Mouse (Mus musculus) inflammation-experienced regulatory T-cells, adult 6 months (primary cell): Measurements from ENCODE around the gene Rad50. TPM values are rescaled to one million over a fixed set of nuclear protein-coding genes. Genes with fewer than 3 reads are reported as not detected.
A peak's percentile ranks its signal among the peaks of the same experiment; 100 is the strongest.

Experiments
- ATAC-seq: one replicate; pipeline ENCODE4 v1.8.0; 2017
- polyA plus RNA-seq, 3 experiments: library from polyadenylated mRNA; unstranded; fragments of 100-300 nt; shearing (Covaris generic); gene quantifications; one replicate each; pipeline ENCODE4 v1.2.1; 2017

Rad50 gene
- polyA plus RNA-seq, 3 experiments from 2014 or later: 47.3 to 53.7 (median 48.6) TPM

DNA sequence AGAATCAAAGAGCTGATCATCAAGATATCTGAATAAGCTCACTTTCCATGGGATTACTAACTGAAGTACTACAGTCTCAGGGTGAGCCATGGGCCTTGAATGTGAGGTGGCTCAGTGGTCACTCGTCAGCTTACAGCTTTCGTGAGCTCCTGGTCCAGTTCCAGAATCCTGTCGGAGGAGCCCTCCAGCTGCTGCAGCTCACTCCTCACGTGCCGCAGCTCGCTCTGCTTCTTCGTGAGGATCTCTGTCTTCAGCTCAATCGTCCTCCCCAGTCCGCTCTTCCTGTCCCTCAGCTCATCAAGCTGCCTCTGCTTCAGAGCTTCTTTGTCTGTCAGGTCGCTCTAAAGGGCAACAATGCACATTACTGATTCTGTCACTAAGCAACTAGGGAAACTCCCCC, 15.1 kb downstream of the Rad50 start:
- ATAC-seq: no peak

DNA sequence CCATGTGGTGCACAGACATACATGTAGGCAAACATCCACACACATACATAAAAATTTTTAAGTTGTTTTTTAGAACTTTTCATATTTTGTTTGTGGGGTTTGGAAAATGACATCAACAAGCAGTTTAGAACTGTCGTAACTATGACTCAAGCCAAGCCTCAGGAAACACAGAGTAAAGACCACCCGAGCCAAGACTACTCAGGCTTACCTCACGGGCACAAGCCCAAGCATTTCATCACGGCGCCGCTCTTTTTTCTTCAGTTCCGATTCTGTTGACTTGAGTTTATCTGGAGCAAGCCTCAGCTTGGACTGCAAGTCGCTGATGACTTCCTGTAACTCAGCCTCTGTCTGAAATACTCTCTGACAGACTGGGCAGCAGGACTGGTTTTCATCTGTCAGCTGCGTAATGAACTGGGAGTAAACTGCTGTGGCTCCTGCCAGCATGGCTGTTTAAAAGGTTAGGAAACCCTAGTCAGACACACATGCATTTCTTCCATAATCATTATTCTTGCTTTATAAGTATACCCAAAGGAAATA, 24.1 kb downstream of the Rad50 start:
- no peak for ATAC-seq

DNA sequence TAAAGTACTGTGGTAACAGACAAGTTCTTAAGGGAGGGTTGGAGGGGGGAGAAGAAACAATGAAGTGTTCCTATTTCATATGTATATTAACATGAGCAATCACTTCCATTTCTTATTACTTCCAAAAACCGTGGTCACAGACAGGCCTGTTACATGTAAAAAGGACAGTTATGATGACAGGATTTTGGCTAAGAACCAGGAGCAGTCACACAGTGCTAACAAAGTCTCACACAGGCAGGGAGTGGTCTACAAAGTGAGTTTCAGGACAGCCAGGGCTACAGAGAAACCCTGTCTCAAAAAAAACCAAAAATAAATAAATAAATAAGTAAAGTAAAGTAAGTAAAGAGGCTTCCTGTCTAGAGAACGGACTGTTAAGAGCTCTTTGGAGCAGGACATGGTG, 24.9 kb downstream of the Rad50 start:
- no peak for ATAC-seq

DNA sequence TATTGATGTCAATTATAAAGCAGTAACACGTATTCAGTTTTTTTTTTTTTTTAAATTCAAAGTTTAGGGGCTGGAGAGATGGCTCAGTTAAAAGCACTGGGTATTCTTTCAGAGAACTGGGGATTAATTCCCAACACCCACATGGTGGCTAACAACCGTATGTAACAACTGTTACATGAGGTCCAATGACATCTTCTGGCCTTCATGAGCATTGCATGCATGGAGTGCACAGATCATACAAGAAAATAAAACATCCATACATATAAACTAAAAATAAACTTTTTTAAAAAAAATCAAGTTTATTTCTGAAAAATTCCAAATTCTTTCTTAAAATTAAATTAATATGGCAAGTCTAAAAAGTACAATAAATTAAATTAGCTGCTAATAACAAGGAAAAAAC, 25.4 kb downstream of the Rad50 start:
- ATAC-seq: no peak

DNA sequence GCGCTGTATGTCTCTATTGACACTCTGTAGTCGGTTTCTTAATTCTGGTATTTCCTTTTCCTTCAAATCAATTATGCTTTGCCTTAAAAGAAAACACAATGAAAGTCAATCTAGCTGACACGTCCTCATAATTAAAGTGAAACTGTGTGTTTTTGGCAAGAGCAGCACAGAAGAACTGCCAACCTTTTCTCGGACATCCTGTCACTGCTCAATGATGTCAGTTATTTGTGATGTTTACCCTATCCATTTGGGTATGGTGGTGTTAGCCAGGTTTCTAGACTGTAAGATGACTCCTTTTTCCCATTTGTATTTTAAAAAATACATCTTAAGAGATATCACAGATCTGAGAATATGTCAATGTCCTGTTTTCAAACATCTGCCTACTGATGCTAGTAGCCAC, 27.0 kb downstream of the Rad50 start:
- no peak for ATAC-seq

DNA sequence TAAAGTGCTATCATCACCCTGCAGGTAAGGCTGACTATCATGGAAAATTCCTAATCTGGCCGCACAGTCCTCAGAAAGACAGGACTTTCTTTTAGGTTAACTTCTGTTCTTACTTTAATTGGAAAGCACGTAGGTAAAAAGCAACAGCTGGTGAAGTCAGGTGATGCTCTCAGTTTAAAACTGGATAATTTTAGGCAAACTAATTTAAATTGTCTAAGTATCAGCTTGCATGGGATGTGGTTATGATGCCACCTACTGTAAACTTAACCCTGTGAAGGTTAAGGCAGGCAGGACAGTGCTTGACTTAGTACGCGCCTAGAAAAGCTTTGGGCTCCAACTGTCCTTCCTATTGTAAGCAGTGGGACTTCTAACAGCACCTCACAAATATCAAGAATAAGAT, 35.7 kb downstream of the Rad50 start:
- ATAC-seq: no peak

DNA sequence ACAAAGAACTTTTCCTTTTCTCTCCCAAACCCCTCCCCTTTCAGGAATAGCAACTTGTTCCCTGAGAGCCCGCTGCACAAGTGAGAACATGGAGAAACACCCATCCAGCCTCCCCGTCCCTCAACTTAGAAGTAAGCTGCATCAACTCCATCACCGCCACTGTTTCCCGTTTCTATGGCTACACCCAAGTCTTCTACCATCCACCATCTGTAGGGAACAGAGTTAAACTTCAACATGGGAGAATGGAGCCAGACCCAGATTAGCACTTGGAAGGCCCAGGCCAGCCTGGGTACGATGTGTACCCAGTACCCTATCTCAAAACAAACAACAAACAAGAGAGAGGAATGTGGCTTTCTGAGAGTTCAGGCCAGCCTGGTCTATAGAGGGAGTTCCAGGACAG, 43.0 kb downstream of the Rad50 start:
- ATAC-seq: no peak

DNA sequence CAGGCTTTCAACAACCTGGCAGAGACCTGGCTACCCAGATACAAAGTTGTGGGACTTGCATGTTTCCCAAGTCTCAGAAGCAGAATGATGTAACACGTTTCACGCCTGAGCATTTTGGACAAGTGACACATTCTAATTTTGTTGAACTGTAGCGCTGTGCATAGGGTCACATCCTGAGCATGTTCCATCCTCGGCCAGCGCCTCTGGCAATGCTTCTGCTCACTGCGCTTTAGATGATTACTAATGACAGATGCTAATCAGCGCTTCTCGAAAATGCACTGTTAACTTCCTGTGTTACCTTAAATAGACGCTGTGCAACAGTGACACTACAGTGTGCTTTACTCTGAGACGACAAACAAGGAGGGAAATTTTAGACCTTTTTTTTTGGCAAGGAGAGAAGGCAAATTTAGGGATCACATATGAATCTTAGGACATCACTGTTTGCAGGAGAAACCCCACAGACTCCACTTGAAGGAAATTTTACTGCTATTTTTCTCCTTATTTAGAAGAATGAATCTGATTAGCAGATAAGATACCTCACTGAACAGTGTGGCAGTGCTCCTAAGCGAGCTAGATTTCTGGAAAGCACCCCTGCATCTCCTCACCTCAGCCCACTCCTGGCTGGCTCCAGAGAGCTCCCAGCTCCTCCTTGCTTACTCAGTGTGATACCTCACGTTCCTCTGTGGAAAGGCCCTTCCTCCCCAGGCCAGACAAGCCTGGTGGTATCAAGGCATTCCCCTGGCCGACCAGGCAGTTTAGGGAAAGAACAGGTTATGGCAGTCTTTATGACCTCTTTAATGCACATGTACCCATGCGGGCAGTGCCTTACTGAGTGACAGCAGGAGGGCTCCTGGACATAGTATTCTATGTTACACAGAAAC, 44.1 kb downstream of the Rad50 start:
- peak; percentile 88 for ATAC-seq

DNA sequence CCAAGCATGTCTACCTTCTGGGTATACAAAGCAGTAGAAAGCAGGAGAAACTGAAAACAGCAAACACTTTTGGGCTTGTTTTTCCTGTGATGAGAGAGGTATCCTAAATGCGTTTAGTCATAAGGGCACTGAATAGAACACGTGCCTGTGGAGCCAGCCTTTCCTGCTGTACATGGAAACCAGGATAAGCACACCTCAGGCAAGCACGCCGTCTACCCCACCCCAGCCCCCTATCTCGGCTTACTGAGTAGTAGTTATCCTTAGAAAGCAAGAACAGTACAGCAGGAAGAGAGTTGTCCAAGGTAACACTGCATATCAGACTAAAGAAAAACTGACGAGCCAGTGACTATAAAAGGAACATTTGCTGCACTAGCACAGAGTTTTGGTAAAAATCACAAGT, 49.3 kb downstream of the Rad50 start:
- no peak for ATAC-seq

DNA sequence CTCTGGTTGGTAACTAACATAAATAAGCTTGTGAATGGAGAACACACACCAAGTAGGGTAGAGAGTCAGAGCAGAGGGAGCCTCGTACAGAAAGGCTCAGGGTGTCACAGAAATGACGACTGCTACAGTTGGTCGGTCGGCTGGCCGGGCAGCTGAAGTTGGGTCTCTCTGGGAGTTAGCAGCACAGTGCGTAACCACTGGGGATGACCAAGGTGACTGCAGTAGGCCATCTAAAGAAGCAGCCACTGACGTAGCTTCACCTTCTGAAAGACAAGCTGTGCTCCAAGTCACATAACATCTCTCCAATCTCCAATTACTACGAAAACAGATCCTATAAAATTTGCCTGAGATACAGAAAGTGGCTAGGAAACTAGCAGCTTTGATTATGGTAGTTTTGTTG, 49.7 kb downstream of the Rad50 start:
- ATAC-seq: no peak

DNA sequence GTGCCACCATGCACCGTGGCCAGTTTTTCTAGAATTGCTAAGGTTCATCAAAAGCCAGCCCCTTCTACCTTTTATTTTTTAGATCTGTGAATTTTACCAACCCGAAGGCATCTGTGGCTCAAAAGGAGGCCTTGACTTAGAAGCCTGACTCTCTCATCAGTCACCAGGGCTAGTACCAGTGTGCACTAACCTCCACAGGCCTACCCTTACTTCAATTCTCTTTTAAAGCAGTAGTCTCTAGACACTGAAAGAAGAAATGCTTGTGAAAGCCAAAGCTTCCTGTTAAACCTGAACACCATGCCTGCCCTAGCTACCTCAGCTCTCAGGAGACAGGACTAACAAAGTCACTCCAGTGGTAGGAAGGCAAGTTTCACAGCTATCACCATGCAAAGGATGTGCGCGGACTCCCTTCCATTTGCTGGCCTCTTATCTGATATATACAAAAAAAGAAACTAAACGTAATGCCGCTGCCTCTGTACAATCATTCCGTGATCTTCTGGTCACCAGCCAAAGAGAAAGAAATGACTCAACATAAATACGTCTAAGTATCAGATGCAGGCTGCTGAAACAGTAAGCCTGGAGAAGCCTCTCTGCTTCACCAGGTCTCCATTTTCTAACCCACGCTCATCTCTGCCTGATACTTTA, 50.4 kb downstream of the Rad50 start:
- peak; percentile 91 for ATAC-seq

DNA sequence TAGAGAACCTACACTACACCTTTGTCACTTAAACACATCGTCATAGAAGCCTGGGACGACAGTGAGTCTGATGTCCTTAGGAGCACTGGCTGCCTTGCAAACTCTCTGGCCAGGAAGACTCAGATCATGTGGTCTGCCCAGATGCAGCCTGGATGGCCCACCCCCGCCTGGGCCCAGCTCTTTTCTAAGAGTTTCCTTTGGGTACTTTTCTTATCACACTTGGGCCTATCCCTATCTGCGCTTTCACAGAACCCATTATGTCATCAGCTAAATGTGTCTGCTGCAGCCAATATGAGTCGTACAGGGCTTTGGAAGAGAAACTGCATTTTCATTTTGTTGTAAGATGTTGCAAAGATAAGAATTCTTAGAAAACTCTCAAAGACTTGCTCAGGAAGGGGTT, 52.1 kb downstream of the Rad50 start:
- no peak for ATAC-seq

DNA sequence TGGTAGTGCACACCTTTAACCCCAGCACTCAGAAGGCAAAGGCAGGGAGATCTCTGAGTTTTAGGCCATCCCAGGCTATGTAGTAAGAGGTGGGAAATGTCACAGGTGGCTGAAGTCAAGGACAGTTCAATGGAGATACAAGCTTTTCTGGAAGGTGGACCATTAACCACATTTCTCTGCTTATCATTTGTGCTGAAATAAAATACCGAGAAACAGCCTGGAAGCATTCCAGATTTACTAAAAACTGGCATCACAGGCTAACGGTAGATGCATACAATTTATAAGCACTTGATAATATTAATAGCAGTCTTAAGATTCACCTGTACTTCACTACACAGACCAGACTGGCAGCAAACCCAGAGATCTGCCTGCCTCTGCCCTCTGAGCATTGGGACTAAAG, 54.7 kb downstream of the Rad50 start:
- no peak for ATAC-seq

DNA sequence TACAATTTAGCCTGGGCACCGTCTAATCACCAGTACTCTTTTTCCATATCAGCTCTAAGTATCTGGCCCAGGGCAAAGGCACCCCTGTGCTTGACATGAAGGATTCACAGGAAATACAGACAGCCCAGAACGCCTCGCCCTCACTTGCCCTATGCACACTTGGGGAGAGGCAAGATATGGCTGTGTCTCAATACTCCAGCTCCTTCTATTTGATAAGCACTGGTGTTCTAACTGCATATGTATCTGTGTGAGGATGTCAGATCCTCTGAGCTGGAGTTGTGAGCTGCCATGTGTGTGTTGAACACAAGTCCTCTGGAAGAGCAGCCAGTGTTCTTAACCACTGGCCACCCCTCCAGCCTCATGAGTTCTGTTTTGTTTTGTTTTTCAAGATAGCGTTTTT, 55.7 kb downstream of the Rad50 start:
- no peak for ATAC-seq

DNA sequence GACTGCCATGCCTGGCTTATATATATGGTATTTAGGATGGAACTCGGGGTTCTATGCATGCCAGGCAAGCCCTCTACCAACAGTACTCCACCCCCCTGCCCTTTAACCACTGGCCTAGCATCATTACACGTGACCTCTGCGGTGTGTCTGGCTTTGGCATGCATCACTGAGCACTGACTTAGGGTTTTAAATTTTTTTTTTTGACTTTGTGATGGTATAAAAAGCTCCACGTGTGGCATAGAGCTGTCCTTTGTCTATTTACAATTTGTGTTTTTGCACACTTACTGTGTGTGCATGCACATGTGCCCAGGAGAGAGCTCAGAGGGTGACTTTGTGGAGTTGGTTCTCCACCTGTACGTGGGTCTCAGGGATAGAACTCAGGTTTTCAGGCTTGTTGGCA, 63.1 kb downstream of the Rad50 start:
- ATAC-seq: no peak

DNA sequence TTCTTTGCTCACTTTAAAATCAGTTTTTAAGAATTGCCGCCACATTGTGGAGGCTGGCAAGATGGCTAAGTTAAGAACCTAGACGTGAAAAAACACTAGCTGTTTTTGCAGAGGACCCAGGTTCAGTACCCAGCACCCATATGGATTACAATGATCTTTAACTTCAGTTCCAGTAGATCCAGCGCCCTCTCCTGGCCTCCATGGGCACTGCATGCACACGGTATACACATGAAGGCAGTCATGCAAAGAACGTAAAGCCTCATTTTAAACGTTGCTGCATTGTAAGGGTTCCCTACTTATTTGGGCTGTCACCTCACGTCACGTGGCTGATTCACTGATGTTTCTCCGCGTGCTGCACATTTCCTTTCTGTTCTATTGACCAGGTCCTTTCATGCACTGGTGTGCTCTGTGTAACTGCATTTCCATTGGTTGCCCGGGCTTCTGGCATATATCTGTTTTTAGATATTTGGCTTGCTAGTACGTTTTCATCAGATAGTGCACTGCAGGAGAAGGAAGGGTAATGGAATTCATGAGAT, 64.3 kb downstream of the Rad50 start:
- no peak for ATAC-seq

DNA sequence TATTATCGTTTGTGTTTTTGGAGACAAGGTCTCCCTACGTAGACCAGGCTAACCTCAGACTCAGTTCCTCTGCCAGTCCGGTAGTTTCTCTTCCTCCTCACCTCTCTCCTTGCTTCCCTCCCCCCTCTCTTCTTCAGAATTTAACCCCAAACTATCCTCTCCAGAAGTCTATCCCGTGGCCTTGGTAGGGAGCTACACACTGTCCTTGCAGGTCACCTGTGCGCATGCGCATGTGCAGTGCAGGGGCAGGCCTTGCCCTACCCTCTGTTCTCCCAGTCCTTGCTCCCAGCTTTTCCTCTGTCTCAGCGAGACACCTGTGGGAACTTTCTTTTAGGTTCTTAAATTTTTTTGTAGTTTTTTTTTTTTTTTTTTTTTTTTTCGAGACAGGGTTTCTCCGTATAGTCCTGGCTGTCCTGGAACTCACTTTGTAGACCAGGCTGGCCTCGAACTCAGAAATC, 69.3 kb downstream of the Rad50 start:
- no peak for ATAC-seq

DNA sequence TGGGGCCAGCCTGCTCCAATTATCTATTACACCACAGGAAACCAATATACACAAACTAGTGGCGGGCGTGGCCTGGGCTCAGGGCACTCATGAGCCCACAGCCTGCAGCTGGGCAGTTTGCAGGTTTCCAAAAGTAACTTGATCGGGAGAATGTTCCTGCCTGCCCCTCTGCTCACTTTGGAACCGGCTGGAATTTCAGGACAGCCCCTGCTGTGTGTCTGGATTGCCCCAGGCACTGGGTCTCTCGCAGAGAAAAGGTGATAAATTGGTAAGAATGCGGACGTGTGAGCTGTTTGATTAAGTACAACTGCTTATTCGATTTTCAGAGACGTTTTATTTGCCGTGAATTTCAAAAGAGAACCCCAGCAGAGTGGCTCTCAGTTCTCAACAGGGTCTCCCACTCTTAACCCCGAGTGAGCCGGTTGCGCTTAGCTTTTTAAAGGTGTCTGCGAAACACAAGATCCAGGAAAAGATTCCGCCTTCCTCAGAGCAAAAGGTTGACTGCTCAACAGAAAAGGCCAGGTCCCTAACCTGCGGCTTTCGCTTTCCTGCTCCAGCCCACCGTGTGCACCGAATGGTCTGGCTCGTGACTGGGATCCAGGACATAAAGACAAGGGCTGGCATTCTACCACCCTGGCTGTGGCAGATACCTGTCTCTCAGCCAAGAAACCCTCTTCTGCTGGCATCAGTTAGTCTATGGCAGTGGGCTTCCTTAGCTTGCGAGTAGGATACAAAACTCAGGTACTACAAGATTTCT, 69.9 kb downstream of the Rad50 start:
- no peak for ATAC-seq

DNA sequence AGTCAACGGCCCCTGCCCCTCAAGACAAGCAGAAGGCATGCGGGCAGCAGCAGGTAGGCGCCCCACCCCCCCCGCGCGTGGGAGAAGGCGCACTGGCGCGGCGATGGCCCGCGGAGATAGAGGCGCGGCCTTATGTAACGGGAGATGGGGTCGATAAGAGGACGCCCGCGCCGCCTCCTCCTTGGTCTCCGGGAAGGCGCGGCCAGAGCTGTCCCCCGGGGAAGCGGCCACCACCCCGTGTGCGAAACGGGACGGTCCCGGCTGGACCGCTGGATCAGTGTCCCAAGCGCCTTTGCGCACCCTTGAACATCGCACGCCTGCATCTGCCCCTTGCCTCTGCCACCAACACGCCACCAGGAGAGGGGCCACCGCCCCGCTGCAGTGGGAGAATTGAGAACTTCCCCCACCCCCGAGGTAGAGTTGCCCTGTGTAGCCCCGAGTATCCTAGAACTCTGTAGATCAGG, 70.9 kb downstream of the Rad50 start:
- ATAC-seq: no peak

DNA sequence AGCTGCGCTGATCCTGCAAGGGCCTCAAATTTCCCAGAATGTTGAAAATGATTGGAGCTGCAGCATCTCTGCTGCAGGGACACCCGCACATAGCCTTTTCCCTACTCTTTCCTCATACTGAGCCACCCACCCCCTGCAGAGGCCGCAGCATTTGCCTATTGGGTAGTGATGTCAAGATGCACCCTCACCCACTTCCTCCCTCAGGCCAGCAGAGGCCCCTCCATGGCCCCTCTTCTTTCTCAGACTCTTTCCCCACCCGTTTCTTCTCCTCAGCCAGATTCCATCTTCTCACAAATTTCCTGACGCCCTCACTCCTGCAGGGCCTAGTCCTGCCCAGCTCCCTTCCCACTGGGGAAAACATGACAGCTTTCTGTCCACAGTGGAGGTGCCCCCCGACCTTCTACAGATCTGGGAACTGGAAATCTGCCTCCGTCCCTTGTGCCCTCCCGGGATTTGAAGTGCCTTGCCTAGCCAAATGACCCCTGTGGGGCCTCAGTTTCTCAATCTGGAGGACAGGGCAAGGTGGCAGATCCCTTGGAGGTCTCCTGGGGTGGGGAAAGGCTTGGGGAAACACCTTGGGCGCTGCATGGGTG, 71.4 kb downstream of the Rad50 start:
- ATAC-seq: no peak

DNA sequence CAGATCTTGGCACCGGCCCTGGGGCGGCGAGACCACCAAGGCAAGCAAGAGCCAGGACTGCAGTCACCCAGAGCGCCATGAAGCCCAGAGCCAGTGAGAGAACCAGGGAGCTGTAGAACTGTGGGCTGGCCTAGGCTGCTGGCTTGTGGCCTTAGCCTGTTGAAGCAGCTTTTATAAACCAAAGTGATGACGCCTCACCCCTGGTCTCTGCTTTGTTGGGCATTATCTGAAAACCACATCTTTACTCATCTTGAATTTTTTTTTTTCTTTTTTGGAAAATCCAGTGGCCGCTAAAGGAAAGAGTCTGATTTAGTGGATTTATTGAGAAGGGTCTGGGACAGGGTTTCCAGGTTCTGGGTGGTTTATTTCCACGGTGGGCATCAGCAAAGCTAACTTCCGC, 72.6 kb downstream of the Rad50 start, which contains the start of gene Il13:
TSS of gene Il13 (minus strand) at position 147 of the 400 bp plus-strand sequence.
- no peak for ATAC-seq

DNA sequence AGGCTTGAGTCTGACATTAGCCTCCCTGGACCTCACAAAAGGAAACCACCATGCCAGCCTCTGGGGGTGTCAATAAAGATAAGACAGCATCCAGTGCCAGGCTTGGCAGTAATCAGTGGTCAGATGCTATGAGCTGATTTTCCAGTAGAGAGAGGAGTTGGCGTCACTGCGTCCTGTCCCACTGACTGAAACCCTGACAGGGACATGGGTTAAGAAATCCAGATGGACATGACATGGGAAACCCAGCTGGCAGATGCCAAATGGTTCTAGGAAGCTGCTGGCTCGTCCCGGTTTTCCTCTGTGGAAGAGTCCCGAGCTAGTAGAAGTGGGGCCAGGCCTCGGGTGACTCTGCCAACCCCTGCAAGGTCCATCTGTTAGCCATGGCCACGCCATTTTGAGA, 73.5 kb downstream of the Rad50 start:
- no peak for ATAC-seq
